Mouse (Mus musculus): ENCODE data around the gene Cd180. TPM values are rescaled to one million over a fixed set of nuclear protein-coding genes. Genes with fewer than 3 reads are reported as not detected.

Cd180 gene
- 60.8 to 97.0 TPM (median 66.2 TPM) in 3 replicates for total RNA-seq (2017)

DNA sequence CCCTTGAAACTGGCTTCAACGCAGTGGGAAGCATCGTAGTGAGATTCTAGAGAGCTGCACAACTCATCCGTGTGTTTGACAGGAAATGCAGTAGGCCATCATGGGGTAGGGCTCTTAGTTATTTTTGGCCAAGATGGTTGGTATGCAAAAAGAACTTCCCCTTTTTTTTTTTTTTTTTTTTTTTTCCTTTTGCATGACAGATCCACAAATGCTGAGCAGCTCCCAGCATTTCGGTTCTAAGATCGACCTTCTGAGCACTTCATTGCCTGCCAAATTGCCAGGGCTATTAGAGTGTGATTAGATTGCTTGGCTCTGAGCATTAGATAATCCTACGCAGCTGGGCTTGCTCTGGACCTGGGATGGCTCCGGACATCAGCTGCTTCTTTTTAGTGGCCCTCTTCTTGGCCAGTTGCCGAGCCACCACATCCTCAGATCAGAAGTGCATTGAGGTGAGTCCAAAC is at the start of gene Cd180:
Gene Cd180 (plus strand): TSS at position 218 of the 461 bp plus-strand sequence.
- ATAC-seq (replicated peaks; ENCODE audit: insufficient number of reproducible peaks, low FRiP score, low TSS enrichment, poor library complexity, severe bottlenecking), result peak; percentile 25

DNA sequence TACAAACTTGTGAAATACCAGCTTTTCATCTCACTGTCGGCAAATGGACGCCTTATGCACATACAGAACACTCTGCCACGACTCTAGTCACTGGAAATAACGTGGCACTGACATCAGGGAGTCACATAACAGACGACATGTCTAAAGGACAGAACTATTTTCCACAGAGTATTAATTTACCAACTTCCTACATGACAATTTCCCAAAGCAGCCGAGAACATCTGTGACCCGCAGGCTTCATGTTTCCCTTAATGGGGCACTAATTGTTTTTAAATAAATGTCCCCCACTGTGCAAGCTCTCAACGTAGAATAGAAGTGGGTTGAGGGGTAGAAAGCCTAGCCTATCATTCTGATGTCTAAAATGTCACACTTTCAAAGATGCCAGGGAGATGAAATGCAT is 49.0 kb upstream of the Cd180 start:
- no peak for ATAC-seq (replicated peaks; ENCODE audit: insufficient number of reproducible peaks, low FRiP score, low TSS enrichment, poor library complexity, severe bottlenecking)

DNA sequence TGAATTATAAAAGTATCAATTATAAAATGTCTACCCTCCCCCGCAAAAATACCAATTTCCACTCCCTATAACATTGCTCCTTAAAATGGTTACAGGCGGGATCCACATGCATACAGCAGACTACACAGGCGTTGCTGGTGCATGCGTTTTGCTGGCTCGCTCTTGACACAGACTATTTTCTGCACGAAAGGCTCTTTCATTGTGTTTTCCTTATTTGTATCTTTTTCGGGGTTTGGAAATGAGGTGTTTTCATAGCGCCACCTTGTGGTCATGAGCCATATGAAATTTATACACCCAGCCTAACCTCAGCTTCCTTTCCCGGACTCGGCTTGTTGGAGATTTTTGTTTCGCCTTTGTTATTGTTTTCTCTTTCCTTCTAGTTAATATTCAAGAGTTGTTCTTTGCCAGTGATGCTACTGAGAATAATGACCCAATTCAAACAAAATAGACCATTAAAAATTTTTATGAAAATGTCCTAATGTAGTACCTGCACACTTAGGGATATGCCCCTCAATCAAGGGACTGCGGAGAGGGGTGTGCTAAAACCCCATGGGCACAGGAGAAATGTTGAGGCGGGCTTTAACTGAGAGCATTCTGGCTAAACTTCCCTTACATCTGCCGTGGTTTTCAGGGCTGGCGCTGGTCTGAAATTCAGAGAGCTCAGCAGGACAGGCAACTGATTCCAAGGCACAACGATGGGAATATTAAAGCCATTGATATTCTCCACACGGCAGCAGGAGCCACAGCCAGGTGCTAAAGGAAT is 48.4 kb upstream of the Cd180 start:
- no peak for ATAC-seq (replicated peaks; ENCODE audit: insufficient number of reproducible peaks, low FRiP score, low TSS enrichment, poor library complexity, severe bottlenecking)

DNA sequence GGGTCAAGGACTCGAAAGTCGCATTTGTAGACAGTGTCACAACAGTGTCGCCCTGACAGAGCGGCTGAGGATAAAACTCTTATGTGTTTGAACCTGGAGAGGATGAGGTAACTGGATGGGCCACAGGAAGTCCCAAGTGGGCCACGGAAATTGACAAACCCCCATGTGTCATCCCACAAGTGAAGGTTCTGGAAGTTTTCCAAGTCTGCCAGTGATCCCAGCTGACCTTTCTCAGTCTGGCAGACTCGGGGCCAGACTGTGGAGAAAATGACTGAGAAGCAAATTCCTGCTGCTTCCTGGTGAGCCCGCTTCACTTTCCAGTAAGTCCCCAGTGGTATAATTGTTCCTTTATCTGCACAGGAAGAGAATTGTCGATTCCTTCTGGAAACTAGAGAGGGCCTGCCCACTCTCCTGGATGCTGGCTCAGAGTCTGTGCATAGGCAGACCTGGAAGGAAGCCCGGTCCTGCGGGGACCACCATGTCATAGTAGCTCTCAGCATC is 47.0 kb upstream of the Cd180 start:
- ATAC-seq (replicated peaks; ENCODE audit: insufficient number of reproducible peaks, low FRiP score, low TSS enrichment, poor library complexity, severe bottlenecking), result no peak

DNA sequence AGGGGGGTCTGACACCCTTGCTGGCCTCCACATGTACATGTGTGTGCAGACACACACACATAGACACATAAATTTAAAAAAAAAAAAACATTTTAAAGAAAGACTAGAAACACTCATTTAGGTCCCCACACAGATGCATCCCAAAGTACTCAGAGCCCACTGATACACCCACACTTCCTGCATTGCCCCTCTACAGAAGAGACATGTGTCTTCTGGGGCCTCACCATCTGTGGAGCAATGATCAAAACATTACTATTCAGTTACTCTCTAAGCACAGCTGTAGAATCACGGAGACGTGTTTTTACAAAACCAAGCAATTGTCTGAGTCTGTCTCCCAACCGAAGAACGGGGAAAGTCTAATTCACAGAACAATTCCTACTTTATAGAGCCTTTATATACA is 45.8 kb upstream of the Cd180 start:
- ATAC-seq (replicated peaks; ENCODE audit: insufficient number of reproducible peaks, low FRiP score, low TSS enrichment, poor library complexity, severe bottlenecking), result no peak

DNA sequence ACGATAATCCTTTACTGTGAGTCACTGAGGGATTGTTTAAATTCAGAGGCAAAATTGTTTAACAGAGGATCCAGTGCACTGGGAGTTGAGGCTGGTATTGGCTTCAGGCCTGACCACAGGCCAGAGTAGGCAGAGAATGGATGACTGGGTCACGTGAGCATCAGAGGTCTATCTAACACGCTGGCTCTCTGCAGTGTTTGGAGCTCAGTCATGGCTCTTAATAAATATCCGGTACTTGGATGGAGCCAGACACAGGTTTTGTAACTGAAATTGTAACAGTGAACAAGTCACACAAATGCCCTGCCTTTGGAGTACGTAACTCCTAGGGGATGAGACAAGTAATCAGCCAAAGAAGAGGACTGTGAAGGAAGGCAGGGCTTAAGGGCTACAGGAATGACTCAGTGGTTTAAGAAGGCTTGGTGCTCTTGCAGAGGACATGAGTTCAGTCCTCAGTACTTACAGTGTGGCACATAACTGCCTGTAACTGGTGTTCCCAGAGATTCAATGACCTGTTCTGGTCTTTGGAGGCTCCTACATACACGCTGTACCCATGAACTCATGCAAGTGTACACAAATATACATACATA is 41.0 kb upstream of the Cd180 start:
- no peak for ATAC-seq (replicated peaks; ENCODE audit: insufficient number of reproducible peaks, low FRiP score, low TSS enrichment, poor library complexity, severe bottlenecking)

DNA sequence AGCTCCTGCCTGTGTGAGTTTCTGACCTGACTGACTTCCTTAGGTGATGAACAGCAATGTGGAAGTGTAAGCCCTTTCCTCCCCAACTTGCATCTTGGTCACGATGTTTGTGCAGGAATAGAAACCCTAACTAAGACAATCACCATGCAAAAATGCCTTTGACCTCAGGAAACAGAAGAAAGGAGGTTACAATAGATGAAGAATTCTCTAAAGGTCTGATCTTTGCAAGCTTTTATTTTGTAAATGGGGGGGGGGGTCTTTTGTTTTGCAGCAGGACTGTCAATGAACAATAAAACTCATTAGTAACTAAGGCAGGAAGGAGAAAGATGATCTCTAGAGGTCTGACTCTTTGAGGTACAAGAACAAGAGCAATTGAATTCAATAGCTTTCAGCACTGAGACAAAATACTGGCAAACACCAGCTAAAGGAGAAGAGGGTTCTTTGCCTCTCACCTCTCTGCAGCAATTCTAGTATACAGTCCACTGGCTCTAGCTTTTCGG is 38.2 kb upstream of the Cd180 start:
- no peak for ATAC-seq (replicated peaks; ENCODE audit: insufficient number of reproducible peaks, low FRiP score, low TSS enrichment, poor library complexity, severe bottlenecking)

DNA sequence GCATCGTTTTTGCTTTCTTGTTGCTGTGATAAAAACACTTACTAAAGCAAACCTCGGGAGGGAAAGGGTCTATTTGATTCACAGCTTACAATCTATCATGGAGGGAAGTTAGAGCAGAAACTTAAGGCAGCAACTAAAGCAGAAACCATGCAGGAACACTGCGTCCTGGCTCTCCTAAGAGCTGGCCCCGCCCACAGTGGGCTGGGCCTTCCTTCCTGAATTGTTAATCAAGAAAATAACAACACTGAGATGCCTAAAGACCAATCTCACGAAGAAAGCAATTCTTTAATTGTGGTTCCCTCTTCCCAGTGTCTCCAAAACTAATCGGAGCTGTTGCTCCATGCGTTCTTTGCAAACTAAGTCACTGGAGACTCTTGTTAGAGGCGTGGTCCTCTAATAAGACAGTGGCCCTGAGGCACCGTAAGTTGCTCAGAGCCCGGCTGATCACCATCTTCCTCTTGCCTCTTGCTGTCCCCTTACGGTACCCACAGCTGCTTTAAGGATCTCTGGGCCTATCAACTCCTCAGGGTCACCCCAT is 37.1 kb upstream of the Cd180 start:
- ATAC-seq (replicated peaks; ENCODE audit: insufficient number of reproducible peaks, low FRiP score, low TSS enrichment, poor library complexity, severe bottlenecking), result no peak

DNA sequence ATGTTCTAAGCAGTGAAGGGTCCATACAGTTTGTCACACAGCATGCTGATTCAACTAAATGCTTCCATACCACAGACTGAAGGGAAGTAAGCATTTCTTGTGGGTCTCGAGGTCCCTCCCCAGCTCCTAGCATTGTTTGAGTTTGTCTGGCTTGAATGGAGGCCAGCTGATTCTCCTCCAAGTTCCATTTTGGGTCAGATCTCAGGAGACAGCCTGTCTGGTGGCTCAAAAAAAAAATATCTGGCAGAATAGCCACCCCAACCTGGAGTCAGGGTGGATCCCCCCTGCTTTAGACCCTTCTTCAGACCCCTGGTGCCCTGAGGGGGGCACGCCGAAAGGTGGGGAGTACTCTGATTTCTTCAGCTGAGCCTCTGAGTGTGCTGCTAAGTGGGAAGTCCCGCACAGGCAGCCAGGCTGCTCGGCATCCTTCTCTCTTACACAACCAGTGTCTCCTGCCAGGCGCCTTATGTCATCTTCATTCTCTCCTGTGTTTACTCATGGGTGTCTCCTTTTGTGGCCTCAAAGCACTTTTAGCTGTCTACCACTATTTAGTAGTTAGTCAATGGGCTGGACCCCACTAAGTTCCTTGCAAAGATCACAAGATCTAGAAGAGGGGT is 35.0 kb upstream of the Cd180 start:
- no peak for ATAC-seq (replicated peaks; ENCODE audit: insufficient number of reproducible peaks, low FRiP score, low TSS enrichment, poor library complexity, severe bottlenecking)

DNA sequence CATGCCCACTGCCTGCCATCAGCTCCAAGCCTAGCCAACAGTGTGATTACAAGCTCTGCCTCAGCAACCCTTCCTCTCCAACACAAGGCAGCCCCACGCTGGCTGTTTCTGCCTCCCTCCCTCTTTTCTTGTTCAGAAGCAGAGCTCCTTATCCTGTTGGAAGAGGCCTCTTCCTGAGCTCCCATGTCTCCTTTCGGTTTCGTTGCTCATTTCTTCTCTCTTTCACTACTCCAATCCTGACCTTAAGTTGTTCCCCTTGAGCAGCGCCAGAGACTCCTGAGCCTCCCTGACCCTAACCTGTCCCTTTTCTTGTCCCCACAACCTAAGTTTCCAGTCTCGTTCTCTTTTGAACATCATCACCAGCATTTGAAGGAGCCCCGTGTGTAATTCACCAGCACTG is 29.3 kb upstream of the Cd180 start:
- no peak; the same call in 1 of the 2 replicates for ATAC-seq (replicated peaks; ENCODE audit: insufficient number of reproducible peaks, low FRiP score, low TSS enrichment, poor library complexity, severe bottlenecking)

DNA sequence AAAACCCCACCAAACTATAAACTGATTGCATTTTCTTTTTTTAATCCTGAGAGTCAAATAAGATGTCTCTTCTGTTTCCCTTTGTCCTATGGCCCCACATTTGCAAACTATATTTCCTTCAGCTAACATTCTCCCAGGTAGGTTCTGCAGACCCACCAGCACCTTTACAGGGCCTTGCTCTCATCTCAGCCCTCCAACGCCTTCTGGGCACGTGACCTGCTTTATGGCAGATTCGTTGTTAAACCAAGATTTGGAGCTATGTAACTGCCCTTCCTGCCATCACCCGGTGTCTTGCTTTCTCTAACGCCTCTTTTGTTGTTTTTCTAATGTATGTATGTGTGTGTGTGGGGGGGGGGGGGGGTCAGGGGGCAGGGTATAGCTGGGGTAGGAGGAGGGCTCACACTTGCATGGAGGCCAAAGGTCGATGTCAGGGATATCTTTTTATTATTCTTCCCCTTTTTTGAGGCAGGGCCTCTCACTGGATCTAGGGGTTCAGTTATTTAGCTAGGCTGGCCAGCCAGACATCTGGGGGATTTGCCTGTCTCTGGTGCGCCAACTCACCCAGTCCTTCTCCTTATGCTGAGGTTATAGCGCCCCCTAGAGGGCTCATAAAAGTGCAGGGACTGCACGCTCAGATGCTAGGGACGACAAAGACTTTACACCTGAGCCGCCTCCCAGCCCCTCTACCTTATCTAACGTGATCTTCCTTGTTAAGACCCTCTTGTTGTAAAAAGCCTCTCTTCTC is 28.3 kb upstream of the Cd180 start:
- ATAC-seq (replicated peaks; ENCODE audit: insufficient number of reproducible peaks, low FRiP score, low TSS enrichment, poor library complexity, severe bottlenecking), result peak; percentile 38

DNA sequence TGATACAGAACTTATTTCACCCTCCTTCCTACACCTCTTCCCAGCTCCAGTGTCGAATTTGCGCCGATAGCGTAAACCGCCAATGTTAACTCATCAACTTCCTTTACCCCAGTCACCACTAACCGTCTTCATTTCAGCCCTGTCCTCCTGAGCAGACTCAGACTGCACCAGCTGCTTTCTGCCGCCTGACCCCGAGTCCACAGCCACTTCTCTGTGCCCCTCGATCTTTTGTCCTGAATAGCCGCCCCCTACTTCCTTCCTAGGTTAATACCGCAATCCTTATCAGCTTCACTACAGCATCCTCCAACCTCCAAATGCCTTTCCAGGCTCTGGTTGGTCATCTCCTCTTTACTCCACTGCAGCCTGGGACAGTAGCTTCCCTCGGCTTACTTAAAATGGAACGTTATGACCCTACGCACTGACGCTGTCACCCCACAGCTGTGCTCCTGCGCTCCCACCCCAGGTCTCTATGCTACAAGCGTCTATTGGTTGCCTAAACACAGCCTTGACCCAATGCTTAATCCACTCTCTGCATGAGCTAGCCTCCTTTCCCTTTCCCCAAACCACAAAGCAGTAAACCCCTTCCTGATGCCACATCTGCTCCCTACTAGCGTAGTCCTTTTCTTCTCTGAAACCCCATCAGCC is 27.6 kb upstream of the Cd180 start:
- ATAC-seq (replicated peaks; ENCODE audit: insufficient number of reproducible peaks, low FRiP score, low TSS enrichment, poor library complexity, severe bottlenecking), result no peak

DNA sequence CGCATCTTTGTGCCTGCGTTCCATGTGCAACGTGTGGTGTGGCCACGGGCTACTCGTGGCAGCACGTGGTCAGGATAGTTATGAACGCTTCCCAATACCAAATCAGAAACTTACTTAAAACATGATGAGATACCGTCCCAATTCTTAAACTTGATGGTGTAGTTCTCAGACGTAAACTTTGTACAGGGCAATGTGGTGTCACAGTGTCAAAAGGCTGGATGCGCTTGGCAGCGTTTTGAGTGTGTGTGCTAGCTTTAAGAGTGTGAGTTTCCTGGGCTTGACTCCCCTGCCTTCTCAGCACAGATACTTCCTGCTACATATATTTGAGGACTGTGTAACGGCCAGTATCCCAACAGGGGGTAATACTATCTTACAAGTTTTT is 27.1 kb upstream of the Cd180 start:
- no peak for ATAC-seq (replicated peaks; ENCODE audit: insufficient number of reproducible peaks, low FRiP score, low TSS enrichment, poor library complexity, severe bottlenecking)

DNA sequence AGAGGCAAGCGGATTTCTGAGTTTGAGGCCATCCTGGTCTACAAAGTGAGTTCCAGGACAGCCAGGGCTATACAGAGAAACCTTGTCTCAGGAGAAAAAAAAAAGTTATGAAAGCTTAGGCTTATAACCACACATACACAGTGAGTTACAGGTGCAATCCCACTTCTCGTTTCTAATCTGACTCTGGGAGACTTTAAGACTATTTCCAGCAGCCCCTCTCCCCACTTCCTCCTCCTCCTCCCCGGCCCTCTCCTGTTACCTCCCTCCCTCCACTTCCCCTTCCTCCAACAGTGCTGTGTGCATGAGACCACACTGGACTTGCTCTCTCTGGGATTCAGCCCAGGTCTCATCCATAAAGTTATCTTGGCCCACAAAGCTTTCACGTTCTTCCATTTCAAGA is 26.6 kb upstream of the Cd180 start:
- 0 out of 2 replicates have a peak, but pooled peaks have one; percentile 23 for ATAC-seq (replicated peaks; ENCODE audit: insufficient number of reproducible peaks, low FRiP score, low TSS enrichment, poor library complexity, severe bottlenecking)

DNA sequence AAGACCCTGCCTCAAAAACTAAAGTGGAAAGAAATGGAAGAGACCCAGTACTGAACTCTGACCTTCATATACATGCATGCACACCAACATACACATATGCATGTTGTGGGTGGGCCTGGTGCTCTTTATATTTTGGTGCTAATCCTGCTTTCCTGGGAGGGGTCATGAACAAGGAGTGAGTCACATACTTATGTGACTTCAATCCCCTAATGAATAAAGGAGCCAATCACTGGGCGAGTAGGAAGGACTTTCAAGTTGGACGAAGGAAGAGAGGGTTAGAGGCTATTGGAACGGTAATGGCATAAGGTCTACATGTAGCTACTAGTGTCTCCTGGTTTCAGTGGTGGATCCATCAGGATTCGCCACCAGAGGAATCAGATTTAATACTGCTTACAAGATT is 26.0 kb upstream of the Cd180 start:
- ATAC-seq (replicated peaks; ENCODE audit: insufficient number of reproducible peaks, low FRiP score, low TSS enrichment, poor library complexity, severe bottlenecking), result no peak

DNA sequence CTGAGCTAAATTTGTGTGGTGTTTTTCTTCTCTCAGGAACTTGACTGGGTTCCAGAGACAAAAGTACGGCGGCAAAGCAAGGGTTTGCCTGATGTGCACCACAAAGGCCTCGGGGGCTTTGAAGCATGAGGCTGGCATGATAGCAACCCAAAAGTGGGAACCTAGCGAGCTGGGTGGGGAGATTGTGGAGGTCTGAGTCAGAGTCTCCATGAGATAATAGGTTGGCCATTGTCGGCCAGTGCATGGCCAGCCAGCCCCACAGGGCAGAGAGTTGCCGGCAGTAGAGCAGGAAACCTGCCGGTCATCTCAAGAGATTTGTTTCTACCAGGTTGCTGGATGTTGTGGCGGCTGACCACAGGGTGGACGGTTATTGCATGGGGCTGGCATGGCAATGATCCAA is 25.5 kb upstream of the Cd180 start:
- ATAC-seq (replicated peaks; ENCODE audit: insufficient number of reproducible peaks, low FRiP score, low TSS enrichment, poor library complexity, severe bottlenecking), result no peak

DNA sequence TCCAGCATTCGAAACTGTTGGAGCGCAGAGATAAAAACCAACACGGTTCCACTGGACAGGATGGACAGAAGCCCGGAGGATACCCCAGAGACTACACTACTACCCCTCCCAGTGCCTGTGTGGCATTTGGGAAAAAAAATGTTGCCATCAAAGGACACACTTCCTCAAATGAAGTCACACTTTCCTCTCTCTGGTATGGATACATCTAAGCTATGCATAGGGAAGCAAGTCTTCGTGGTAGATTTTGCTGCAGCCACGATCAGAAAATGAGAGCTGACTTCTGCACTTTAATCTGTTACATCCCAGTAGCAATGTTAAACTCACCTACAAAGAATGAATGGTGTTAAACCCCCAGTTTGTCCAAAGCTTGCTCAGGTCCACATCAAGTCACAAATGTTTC is 24.4 kb upstream of the Cd180 start:
- ATAC-seq (replicated peaks; ENCODE audit: insufficient number of reproducible peaks, low FRiP score, low TSS enrichment, poor library complexity, severe bottlenecking), result no peak

DNA sequence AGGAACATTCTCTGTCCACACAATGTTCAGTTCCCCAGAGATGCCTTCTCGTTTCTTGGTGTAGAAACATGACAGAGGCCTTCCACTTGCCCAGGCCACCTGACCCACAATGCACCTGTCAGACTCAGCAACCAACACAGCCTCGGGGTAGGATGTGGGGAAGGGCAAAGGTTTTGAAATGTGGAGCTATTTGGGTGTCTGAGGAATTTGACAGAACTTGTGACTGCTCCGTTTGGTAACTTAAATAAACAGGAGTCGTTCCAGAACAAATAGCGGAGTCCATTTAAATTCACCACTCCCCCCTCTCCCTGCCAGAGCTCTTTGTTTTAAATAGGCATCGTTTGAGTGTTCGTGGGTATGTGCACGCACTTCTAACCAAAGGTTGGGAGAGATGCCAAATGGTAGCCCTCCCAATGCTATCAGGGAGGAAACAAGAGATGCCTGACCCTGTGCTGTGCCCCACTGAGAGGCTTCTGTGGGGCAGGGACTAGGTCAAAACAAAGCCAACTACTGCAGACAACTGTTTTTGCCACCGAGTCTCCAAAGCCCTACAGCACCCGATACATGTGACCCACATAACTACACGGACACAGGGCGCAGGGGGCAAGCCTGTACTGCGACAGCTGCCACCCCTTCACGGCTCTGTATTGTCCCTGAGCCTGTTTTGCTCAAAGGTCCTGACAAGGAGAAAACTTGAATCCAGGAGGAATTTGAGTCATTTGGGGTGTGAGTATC is 23.7 kb upstream of the Cd180 start:
- ATAC-seq (replicated peaks; ENCODE audit: insufficient number of reproducible peaks, low FRiP score, low TSS enrichment, poor library complexity, severe bottlenecking), result no peak

Data from monocyte, adult 5-6 weeks (primary cell).